Mouse (Mus musculus): ENCODE results near the gene Gm28374.

GRCm38 (mm10) chr19:6035966-6036585 lies 46.0 kb downstream of the Gm28374 start:
- TF ChIP-seq EP300 (IDR thresholded peaks at IDR 0.05; ENCODE audit: insufficient read depth, low read depth, low read length) (no peak), CTCF (IDR thresholded peaks at IDR 0.05) (no peak)

Data from heart, adult 2 months (tissue).